Mouse (Mus musculus): ENCODE results near the gene Gchfr. TPM values are rescaled to one million over a fixed set of nuclear protein-coding genes. Genes with fewer than 3 reads are reported as not detected.

Gene Gchfr
- total and polyA plus RNA-seq, 2 experiments from 2014 or later = 9.8 to 16.8 TPM

DNA sequence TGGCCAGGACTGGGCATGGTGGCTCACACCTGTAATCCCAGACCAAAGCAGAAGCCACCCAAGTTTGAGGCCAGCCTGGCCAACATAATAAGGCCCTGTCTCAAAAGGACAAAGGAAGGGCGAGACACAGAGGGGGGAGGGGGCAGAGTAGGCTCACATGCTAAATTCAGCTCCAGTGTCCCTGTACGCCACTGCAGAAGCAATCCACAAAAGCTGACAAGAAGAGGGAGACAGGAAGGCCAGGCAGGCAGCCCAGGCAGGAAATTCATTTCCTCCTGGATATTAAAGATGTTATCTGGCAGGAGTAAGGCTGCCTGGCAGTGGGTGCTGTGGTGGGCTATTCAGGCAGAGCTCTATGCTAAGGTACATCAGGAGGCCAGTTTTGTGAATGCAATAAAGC, 6.3 kb upstream of the Gchfr start:
- DNase-seq (ENCODE audit: low spot score) (no peak), ATAC-seq (no peak)
- 28% methylated on average over 2 of the region's 2 CpGs for WGBS
- no peaks in the 10 kb centered on the region for H3K9me3 ChIP-seq (ENCODE audit: low read length)
- H3K27me3 ChIP-seq (ENCODE audit: insufficient read depth, low read length) = peaks cover 3% of the 10 kb centered on the region; the same call in 1 of the 2 replicates
- H3K4me3 ChIP-seq (ENCODE audit: low read length) = no peak overlapping the region
- H3K4me2 ChIP-seq (ENCODE audit: low read depth, low read length) = no peak overlapping the region
- no peak for TF ChIP-seq CTCF (IDR thresholded peaks at IDR 0.05; ENCODE audit: low read depth)
- no peaks in the 10 kb centered on the region for H3K4me1 ChIP-seq (ENCODE audit: insufficient read depth, low read length)
- H3K27ac ChIP-seq = no peak overlapping the region
- no peak overlapping the region for H3K9ac ChIP-seq (replicated peaks; ENCODE audit: low read length)
- H3K36me3 ChIP-seq (ENCODE audit: insufficient read depth, low read length) = no peaks in the 10 kb centered on the region

DNA sequence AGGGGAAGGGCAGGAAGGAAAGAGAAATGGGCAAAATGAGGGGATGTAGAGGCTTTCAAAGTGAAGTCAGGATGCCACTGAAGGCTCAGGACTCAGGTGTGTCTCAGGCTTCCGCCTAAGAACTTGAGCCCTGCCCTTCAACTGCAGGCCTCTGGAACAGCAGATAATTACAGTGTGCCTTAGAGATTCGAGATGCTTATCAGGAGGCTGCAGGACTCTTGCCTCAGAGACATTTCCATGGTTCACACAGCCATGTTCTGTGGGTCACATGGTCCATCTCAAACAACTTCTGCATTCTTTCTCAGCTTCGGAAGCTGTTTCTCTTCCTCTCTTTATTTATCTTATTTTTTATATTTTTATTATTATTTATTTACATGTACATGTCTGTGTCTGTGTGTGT, 4.4 kb upstream of the Gchfr start:
- ATAC-seq (no peak), DNase-seq (ENCODE audit: low spot score) (no peak)
- H3K36me3 ChIP-seq (ENCODE audit: insufficient read depth, low read length) = no peaks in the 10 kb centered on the region
- WGBS = 67% methylated on average over 3 of the region's 3 CpGs
- no peak overlapping the region for H3K4me2 ChIP-seq (ENCODE audit: low read depth, low read length)
- H3K27ac ChIP-seq = no peak overlapping the region
- H3K27me3 ChIP-seq (ENCODE audit: insufficient read depth, low read length) = peaks cover 3% of the 10 kb centered on the region; the same call in 1 of the 2 replicates
- H3K9me3 ChIP-seq (ENCODE audit: low read length) = no peaks in the 10 kb centered on the region
- H3K9ac ChIP-seq (replicated peaks; ENCODE audit: low read length) = no peak overlapping the region
- TF ChIP-seq CTCF (IDR thresholded peaks at IDR 0.05; ENCODE audit: low read depth) = no peak
- peaks cover 7% of the 10 kb centered on the region; the same call in 1 of the 2 replicates for H3K4me1 ChIP-seq (ENCODE audit: insufficient read depth, low read length)
- no peak overlapping the region for H3K4me3 ChIP-seq (ENCODE audit: low read length)

DNA sequence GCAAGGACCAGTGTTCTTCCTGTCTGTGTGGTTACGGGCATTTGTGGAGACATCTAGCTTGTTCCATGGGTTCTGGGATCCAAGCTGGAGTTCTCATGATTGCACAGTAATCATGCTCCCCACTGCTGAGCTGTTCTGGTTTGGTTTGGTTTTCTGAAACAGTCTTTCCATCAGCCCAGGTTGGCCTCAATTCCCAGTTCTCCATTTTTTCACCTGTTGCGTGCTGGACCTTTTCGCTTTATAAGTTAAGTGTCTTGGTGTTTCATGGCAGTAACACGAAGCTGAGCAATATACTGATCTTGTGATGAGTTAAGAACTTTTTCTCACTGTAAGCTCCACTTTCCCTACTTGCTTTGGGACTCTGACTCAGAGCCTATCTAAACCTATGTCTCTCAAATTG, 3.6 kb upstream of the Gchfr start:
- peaks cover 7% of the 10 kb centered on the region; the same call in 1 of the 2 replicates for H3K4me1 ChIP-seq (ENCODE audit: insufficient read depth, low read length)
- no peaks in the 10 kb centered on the region for H3K36me3 ChIP-seq (ENCODE audit: insufficient read depth, low read length)
- ATAC-seq (no peak), DNase-seq (ENCODE audit: low spot score) (no peak)
- no peak overlapping the region for H3K9ac ChIP-seq (replicated peaks; ENCODE audit: low read length)
- TF ChIP-seq CTCF (IDR thresholded peaks at IDR 0.05; ENCODE audit: low read depth) = no peak
- no peak overlapping the region for H3K4me3 ChIP-seq (ENCODE audit: low read length)
- peaks cover 3% of the 10 kb centered on the region; the same call in 1 of the 2 replicates for H3K27me3 ChIP-seq (ENCODE audit: insufficient read depth, low read length)
- no peak overlapping the region for H3K4me2 ChIP-seq (ENCODE audit: low read depth, low read length)
- no peak overlapping the region for H3K27ac ChIP-seq
- WGBS = 89% methylated on average over 4 of the region's 4 CpGs
- H3K9me3 ChIP-seq (ENCODE audit: low read length) = no peaks in the 10 kb centered on the region

DNA sequence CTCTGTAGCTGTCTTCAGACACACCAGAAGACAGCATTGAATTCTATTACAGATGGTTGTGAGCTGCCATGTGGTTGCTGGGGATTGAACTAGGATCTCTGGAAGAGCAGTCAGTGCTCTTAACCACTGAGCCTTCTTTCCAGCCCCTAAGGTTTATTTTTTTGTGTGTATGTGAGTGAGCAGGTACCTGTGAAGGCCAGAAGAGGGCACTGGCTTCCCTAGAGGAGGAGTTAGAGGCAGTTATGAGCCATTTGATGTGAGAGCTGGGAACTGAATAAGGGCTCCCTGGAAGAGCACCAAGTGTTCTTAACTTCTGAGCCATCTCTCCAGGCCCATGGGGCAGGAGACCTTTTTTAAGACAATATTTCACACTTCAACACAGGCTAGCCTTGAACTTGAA, 2.2 kb upstream of the Gchfr start:
- TF ChIP-seq CTCF (IDR thresholded peaks at IDR 0.05; ENCODE audit: low read depth) = no peak

DNA sequence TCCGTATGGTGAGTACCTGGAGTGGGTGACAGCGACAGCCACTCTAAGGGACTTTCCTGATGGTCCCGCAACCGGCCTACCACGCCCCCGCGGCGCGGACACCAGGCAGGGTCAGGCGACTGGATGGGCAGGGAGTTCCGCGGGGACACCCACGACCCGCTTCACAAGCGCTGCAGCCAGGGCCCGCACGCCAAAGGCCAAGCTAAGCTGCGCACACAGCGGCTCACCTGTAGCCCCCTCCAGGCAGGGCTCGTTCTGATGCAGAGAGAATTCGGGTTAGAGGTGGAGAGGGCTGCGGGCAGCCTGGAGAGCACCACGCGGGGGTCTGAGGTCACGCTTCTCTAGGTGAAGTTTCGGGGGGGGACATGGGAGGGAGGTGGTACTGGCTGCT, 288 bp downstream of the Gchfr start:
- H3K4me3 ChIP-seq (ENCODE audit: low read length) = peak overlapping the region; percentile 54
- peaks cover 8% of the 10 kb centered on the region; the same call in 1 of the 2 replicates for H3K4me1 ChIP-seq (ENCODE audit: insufficient read depth, low read length)
- TF ChIP-seq CTCF (IDR thresholded peaks at IDR 0.05; ENCODE audit: low read depth) = no peak
- no peak overlapping the region for H3K27ac ChIP-seq
- H3K9ac ChIP-seq (replicated peaks; ENCODE audit: low read length) = peak overlapping the region; percentile 43
- DNase-seq (ENCODE audit: low spot score) (no peak), ATAC-seq (no peak)
- H3K36me3 ChIP-seq (ENCODE audit: insufficient read depth, low read length) = no peaks in the 10 kb centered on the region
- H3K9me3 ChIP-seq (ENCODE audit: low read length) = no peaks in the 10 kb centered on the region
- H3K27me3 ChIP-seq (ENCODE audit: insufficient read depth, low read length) = peaks cover 3% of the 10 kb centered on the region; the same call in 1 of the 2 replicates
- 5% methylated on average over 25 of the region's 26 CpGs for WGBS
- H3K4me2 ChIP-seq (ENCODE audit: low read depth, low read length) = peak overlapping the region; percentile 100

More for the DNA sequence above, 2.2 kb upstream of the Gchfr start:
- no peaks in the 10 kb centered on the region for H3K9me3 ChIP-seq (ENCODE audit: low read length)
- no peak overlapping the region for H3K4me3 ChIP-seq (ENCODE audit: low read length)
- H3K4me2 ChIP-seq (ENCODE audit: low read depth, low read length) = no peak overlapping the region
- ATAC-seq = no peak
- no peaks in the 10 kb centered on the region for H3K36me3 ChIP-seq (ENCODE audit: insufficient read depth, low read length)
- peaks cover 3% of the 10 kb centered on the region; the same call in 1 of the 2 replicates for H3K27me3 ChIP-seq (ENCODE audit: insufficient read depth, low read length)
- peaks cover 7% of the 10 kb centered on the region; the same call in 1 of the 2 replicates for H3K4me1 ChIP-seq (ENCODE audit: insufficient read depth, low read length)
- H3K27ac ChIP-seq = no peak overlapping the region
- H3K9ac ChIP-seq (replicated peaks; ENCODE audit: low read length) = no peak overlapping the region
- DNase-seq (ENCODE audit: low spot score) = no peak

DNA sequence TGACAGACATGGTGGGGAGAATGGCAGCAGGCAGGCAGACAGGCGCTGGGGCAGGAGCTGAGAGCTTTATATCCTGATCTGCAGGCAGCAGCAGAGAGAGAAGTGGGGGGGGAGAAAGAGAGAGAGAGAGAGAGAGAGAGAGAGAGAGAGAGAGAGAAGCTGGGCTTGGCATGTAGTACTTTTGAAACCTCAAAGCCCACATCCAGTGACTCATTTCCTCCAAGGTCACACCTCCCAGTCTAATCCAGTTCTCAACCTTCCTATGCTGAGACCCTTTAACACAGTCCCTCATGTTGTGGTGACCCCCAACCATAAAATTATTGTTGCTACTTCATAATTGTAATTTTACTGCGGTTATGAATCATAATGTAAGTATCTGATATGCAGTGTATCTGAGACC, 2.7 kb downstream of the Gchfr start:
- Histone ChIP-seq H3K4me1 (ENCODE audit: insufficient read depth, low read length) (peaks cover 15% of the 10 kb centered on the region; the same call in 1 of the 2 replicates), H3K4me3 (ENCODE audit: low read length) (no peak overlapping the region), H3K4me2 (ENCODE audit: low read depth, low read length) (no peak overlapping the region), H3K9me3 (ENCODE audit: low read length) (no peaks in the 10 kb centered on the region), H3K9ac (replicated peaks; ENCODE audit: low read length) (no peak overlapping the region), H3K27ac (no peak overlapping the region), H3K36me3 (ENCODE audit: insufficient read depth, low read length) (no peaks in the 10 kb centered on the region), H3K27me3 (ENCODE audit: insufficient read depth, low read length) (peaks cover 3% of the 10 kb centered on the region; the same call in 1 of the 2 replicates)
- TF ChIP-seq CTCF (IDR thresholded peaks at IDR 0.05; ENCODE audit: low read depth) = no peak
- no peak for DNase-seq (ENCODE audit: low spot score)
- WGBS = 89% methylated on average over 2 of the region's 2 CpGs
- no peak for ATAC-seq

DNA sequence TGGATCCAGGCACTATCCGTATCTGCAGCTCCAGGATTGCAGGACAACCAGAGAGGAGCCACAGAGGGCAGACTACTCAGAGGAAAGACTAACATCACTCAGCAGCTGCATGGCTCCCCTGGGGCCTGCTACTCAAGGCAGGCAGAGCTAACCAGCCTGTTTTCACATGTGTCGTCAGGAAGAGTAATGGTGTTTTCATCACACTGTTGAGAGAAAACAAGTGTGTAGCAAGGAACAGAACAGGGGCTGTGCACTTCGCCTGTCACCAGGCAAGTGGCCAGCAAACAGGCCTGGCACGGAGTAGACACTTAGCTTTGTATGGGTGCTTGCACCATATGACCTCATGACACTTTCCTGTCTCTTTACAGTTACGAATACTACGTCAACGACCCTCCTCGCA, 4.0 kb downstream of the Gchfr start:
- no peak overlapping the region for H3K4me2 ChIP-seq (ENCODE audit: low read depth, low read length)
- H3K4me1 ChIP-seq (ENCODE audit: insufficient read depth, low read length) = peaks cover 13% of the 10 kb centered on the region; the same call in 1 of the 2 replicates
- H3K4me3 ChIP-seq (ENCODE audit: low read length) = no peak overlapping the region
- H3K9me3 ChIP-seq (ENCODE audit: low read length) = no peaks in the 10 kb centered on the region
- TF ChIP-seq CTCF (IDR thresholded peaks at IDR 0.05; ENCODE audit: low read depth) = no peak
- no peak overlapping the region for H3K9ac ChIP-seq (replicated peaks; ENCODE audit: low read length)
- no peak overlapping the region for H3K27ac ChIP-seq
- DNase-seq (ENCODE audit: low spot score) = peak; percentile 23
- WGBS = 76% methylated on average over 8 of the region's 8 CpGs
- ATAC-seq = no peak
- H3K27me3 ChIP-seq (ENCODE audit: insufficient read depth, low read length) = no peaks in the 10 kb centered on the region
- H3K36me3 ChIP-seq (ENCODE audit: insufficient read depth, low read length) = no peaks in the 10 kb centered on the region

Data from hindbrain, postnatal 0 days (tissue).